Mouse (Mus musculus): ENCODE data around the gene Fam228a.
"Not testable (repeated sequence)": the region's sequence is repeated elsewhere in the genome, so short reads cannot be mapped to it uniquely, and the experiment has no call there.

The Fam228a gene

DNA sequence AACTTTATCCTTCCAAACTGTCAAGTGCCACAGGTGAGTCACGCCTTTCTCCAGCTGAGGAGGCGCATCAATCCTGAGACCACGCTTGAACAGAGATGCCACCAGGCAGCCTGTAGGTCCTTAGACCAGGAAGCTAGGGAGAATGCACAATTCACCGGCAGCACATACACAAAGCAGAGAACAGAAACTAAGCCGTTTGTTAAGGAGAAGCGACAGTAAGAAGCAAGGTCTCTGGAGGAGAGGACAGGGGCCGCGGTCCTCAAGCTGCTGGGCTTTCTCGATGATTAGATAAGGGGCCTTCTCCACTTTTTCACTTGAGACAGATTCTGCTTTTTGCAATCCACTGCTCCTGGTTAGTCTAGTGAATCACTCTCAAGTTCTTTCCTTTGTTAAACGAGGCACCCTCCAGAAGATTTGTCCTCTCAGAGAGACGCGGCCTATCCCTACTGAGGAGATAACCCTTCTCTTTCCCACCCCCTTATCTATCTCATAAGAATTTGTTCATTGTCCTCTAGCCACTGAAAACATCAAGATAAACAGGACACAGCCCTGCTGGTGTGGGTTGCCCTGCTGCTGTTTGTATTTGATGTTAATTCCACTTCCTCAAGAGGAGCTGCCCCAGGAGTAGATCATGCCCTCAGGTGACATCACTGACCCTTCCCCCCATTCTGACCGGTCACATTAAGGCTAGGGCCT, 19.0 kb downstream of the Fam228a start:
- no peak for DNase-seq (ENCODE audit: low read depth)

DNA sequence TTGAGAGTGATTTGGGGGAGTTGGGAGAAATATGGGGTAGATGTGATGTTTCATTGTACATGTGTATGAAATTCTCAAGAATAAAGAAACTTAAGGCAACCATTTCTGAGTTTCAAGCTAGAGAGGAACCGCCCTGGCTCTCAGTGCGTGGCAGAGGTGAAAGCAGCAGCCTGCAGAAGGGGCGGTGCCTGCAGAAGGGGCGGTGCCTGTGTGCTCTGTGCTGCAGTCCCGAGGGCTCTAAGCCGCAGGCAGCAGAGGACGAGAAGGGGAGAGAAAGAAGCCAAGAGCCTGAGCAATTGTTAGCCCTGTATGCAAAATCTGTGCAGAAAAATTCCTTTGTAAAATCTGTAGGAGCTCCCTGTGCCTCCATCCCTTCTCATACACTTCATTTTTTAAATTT, 20.8 kb downstream of the Fam228a start:
- DNase-seq (ENCODE audit: low read depth), result no peak

- DNase-seq (ENCODE audit: low read depth), result no peak
These were observed 22.6 kb downstream of the Fam228a start for GRCm38 (mm10) chr12:4715606-4716005.

- DNase-seq (ENCODE audit: low read depth), result no peak
These were observed 24.9 kb downstream of the Fam228a start for GRCm38 (mm10) chr12:4713361-4713760.

DNA sequence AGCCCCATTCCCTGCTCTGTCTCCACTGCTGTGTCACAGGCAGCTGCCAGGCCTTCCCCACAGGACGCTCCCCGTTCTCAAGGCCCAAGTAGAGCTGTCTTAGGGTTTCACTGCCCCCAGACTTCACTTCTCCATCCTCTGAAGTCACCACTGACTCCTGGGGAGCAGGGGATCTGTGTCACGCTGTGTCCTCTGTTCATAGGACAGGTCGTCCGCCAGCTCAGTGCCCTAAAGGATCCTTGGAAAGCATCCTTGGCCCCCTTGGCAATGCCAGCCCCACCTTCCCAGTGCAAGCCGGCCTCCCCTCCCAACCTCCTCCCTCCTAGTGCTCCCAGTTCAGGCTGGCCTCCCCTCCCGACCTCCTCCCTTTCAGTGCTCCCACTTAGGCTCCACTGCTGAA, 28.3 kb downstream of the Fam228a start:
- DNase-seq (ENCODE audit: low read depth), result no peak

DNA sequence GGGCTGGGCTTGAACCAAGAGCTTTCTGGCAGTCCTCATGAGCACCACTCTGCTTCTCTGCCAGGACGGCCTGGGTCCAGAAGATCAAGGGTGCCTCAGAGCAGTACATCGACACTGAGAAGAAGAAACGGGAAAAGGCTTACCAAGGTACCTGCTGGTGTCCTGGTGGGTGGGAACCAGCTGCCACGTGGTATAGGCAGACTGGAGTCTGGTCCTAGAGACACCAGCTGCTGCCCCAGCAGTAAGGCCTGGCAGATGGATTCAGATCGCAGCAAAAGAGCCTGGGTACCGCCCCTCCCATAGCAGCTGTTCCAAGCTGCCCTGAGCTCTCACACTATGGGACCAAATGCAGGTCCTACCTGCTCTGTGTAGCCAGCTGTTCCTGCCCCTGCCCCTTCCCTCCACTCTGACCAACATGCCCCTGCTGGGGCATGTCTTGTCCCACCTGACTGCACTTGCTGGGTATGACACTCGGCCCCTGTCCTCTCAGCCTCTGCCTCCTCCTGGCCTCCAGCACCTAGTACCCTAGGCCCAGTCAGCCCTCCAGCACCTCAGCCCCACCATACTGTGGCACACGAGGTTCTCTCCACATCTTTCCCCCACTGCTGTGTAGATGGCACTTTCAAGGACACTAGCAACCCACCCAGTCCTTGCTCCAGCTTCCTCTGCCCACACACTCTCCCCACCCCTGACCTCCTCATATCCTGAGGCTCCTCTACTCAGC, 29.2 kb downstream of the Fam228a start:
- no peak for DNase-seq (ENCODE audit: low read depth)

- no peak for DNase-seq (ENCODE audit: low read depth)
These were observed 29.9 kb downstream of the Fam228a start for GRCm38 (mm10) chr12:4708296-4708695.

- DNase-seq (ENCODE audit: low read depth), result no peak
These were observed 30.7 kb downstream of the Fam228a start for GRCm38 (mm10) chr12:4707488-4708017.

DNA sequence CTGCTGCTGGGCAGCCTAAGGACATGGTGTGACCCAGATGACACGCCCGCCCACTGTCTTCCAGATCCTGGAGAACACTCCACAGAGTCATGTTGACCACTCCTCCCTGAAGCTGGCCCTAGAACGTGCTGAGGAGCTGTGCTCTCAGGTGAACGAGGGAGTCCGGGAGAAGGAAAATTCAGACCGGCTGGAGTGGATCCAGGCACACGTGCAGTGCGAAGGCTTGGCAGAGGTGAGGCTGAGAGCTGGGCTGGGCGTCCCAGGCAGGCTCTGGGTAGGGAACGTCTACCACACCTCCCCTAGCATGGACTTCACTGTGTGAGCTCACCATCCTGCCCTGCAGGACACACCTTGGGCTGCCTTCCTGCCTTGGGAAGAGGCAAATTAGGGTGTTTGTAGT, 31.3 kb downstream of the Fam228a start:
- DNase-seq (ENCODE audit: low read depth), result no peak

DNA sequence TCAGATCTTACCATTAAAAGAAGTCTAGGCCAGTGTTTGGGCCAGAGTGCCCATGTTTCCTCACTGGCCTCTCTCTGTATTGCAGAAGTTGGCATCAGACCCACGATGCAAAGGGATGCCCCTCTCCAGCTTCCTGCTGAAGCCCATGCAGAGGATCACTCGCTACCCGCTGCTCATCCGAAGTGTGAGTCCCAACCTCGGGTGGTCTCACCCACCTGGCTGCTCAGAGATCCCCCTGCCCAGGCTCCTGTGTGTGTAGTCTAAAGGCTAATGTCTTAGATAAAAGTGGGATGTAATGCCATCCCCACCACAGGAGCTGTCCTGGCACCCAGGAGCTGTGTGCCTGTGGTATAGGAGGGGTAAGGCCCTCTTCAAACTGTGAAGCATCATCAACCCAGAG, 32.1 kb downstream of the Fam228a start:
- DNase-seq (ENCODE audit: low read depth), result no peak

- DNase-seq (ENCODE audit: low read depth), result not testable (repeated sequence)
These were observed 32.6 kb downstream of the Fam228a start for GRCm38 (mm10) chr12:4705626-4706025.

DNA sequence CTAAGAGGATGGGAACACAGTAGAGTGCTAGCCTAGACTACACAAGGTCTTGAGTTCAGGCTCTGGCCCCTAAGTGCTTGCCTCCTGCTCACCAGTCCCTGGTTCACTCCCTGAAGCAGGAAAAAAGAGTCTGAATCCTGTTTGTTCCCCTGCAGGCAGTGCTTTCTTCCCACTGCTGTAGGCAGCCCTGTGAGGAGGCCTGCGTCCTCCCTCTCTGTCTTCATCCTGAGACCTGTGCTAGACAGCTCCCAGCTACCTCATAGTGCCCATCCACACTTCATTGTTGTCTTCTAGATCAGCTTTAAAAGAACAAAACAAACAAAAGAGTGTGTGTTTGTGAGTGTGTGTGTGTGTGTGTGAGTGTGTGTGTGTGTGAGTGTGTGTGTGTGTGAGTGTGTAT, 43.7 kb downstream of the Fam228a start:
- DNase-seq (ENCODE audit: low read depth), result no peak

DNA sequence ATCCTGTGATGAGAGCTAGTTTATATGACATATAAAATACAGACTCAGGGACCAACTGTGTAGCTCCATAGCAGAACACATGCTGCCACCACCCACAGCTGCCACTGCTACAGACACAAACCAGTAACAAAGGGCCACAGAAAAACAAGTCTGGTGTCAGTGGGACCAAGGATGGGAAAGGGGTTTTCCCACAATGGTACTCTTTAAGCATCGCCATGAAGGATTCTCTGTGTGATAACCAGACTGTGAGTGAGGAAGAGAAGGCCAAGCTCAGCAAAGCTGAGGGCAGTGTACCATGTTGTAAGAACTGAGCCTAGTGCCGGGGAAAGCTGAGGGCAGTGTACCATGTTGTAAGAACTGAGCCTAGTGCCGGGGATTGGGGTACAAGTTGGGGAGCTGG, 47.0 kb downstream of the Fam228a start:
- no peak for DNase-seq (ENCODE audit: low read depth)

- no peak for DNase-seq (ENCODE audit: low read depth)
These were observed 48.9 kb downstream of the Fam228a start for GRCm38 (mm10) chr12:4689341-4689740.

- DNase-seq (ENCODE audit: low read depth), result no peak
These were observed 49.8 kb downstream of the Fam228a start for GRCm38 (mm10) chr12:4688386-4688785.

- no peak for DNase-seq (ENCODE audit: low read depth)
These were observed 52.8 kb downstream of the Fam228a start for GRCm38 (mm10) chr12:4685441-4685840.

GRCm38 (mm10) chr12:4679971-4680370, 58.3 kb downstream of the Fam228a start:
- DNase-seq (ENCODE audit: low read depth), result peak; percentile 11

- no peak for DNase-seq (ENCODE audit: low read depth)
These were observed 61.9 kb downstream of the Fam228a start for GRCm38 (mm10) chr12:4676336-4676735.

GRCm38 (mm10) chr12:4665675-4666037, 72.6 kb downstream of the Fam228a start:
- no peak for DNase-seq (ENCODE audit: low read depth)

GRCm38 (mm10) chr12:4664929-4665674, 73.1 kb downstream of the Fam228a start:
- DNase-seq (ENCODE audit: low read depth), result no peak

Measured in 416B (cell line).